Mouse (Mus musculus): ENCODE results near the gene Brk1. TPM values are rescaled to one million over a fixed set of nuclear protein-coding genes. Genes with fewer than 3 reads are reported as not detected.

Gene Brk1
- polyA plus RNA-seq, 1 experiment from 2014 or later = 245 TPM

DNA sequence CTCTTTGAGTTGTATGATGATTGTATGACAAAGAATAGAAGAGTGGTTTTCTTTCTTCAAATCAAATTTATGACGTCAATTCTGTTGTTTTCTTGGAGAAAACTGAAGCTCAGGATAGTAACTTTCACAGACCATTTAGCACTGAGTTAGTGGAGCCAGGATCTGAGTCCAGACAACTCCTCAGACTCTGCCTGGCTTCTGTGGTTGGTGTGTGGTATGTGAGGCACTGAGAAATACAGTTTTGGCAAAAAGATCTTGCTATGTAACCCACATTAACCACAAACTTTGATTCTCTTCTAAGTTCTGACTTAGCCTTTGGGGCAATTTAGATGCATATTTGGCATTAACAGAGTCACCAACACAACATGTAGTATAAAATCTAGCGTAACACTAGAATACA, 11.9 kb upstream of the Brk1 start:
- ATAC-seq (ENCODE audit: insufficient number of reproducible peaks, insufficient read depth, low FRiP score, low read depth) = no peak
- Histone ChIP-seq H3K4me2 (replicated peaks; ENCODE audit: low read depth, low read length) (no peak overlapping the region), H3K27me3 (ENCODE audit: control insufficient read depth, insufficient read depth, low read length) (no peaks in the 10 kb centered on the region), H3K27ac (ENCODE audit: low read length) (no peak overlapping the region), H3K4me3 (ENCODE audit: low read depth, low read length) (no peak overlapping the region), H3K9ac (replicated peaks; ENCODE audit: low read depth, low read length) (no peak overlapping the region), H3K4me1 (ENCODE audit: control insufficient read depth, insufficient read depth, low read length) (no peaks in the 10 kb centered on the region), H3K36me3 (ENCODE audit: control insufficient read depth, insufficient read depth, low read length) (peaks cover 3% of the 10 kb centered on the region; the same call in 1 of the 2 replicates), H3K9me3 (ENCODE audit: control insufficient read depth, low read depth, low read length) (no peaks in the 10 kb centered on the region)
- 91% methylated on average over 2 of the region's 2 CpGs for WGBS

DNA sequence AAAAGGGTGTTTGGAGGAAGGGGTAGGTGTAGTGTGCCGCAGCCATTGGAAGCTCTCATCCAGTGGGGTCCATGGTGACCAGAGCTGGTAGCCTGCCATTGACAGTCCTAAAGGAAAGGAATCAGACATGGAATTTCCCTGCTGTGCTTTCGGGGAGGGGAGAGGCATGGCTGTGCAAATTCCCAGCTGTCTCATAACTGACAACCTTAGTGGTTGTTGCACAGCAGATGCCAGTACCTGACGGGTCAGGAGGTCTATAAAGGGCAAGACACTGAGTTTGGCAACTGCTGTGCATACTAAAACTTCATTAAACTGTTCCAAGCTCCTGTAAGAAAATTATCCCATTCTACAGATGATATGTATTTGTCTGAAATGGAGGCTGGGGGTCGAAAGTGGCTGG, 6.6 kb upstream of the Brk1 start:
- ATAC-seq (ENCODE audit: insufficient number of reproducible peaks, insufficient read depth, low FRiP score, low read depth) = no peak
- WGBS = 90% methylated on average over 4 of the region's 4 CpGs
- no peak overlapping the region for H3K4me3 ChIP-seq (ENCODE audit: low read depth, low read length)
- H3K4me2 ChIP-seq (replicated peaks; ENCODE audit: low read depth, low read length) = no peak overlapping the region
- H3K36me3 ChIP-seq (ENCODE audit: control insufficient read depth, insufficient read depth, low read length) = no peaks in the 10 kb centered on the region; the same call in 1 of the 2 replicates
- peaks cover 5% of the 10 kb centered on the region; the same call in 1 of the 2 replicates for H3K4me1 ChIP-seq (ENCODE audit: control insufficient read depth, insufficient read depth, low read length)
- H3K9ac ChIP-seq (replicated peaks; ENCODE audit: low read depth, low read length) = no peak overlapping the region
- H3K27me3 ChIP-seq (ENCODE audit: control insufficient read depth, insufficient read depth, low read length) = no peaks in the 10 kb centered on the region
- H3K9me3 ChIP-seq (ENCODE audit: control insufficient read depth, low read depth, low read length) = no peaks in the 10 kb centered on the region
- no peak overlapping the region for H3K27ac ChIP-seq (ENCODE audit: low read length)

DNA sequence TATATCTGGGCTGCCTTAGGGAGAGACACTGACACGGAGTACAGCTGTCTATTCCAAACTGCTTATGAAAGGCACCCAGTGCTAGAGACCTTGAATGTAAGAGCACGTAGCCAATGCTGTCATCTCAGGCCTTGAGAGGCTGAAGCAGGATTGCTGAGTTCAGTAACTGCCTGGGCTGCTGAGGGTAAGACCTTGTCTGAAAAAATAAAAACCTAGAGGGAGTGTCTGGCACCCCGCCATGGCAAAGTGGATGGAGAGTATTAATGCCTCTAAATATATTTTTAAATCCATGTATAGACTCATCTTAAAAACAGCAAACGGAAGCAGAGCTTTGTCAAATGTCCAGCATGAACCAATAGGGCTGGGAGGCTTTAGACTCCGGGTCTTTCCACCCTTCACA, 4.7 kb upstream of the Brk1 start:
- Histone ChIP-seq H3K27ac (ENCODE audit: low read length) (no peak overlapping the region), H3K4me3 (ENCODE audit: low read depth, low read length) (no peak overlapping the region), H3K36me3 (ENCODE audit: control insufficient read depth, insufficient read depth, low read length) (no peaks in the 10 kb centered on the region; the same call in 1 of the 2 replicates), H3K4me2 (replicated peaks; ENCODE audit: low read depth, low read length) (no peak overlapping the region), H3K9me3 (ENCODE audit: control insufficient read depth, low read depth, low read length) (no peaks in the 10 kb centered on the region), H3K27me3 (ENCODE audit: control insufficient read depth, insufficient read depth, low read length) (no peaks in the 10 kb centered on the region), H3K9ac (replicated peaks; ENCODE audit: low read depth, low read length) (no peak overlapping the region), H3K4me1 (ENCODE audit: control insufficient read depth, insufficient read depth, low read length) (peaks cover 5% of the 10 kb centered on the region; the same call in 1 of the 2 replicates)
- WGBS = 52% methylated on average over 5 of the region's 5 CpGs
- no peak for ATAC-seq (ENCODE audit: insufficient number of reproducible peaks, insufficient read depth, low FRiP score, low read depth)

GRCm38 (mm10) chr6:113600543-113601139, 3.9 kb upstream of the Brk1 start, which contains the start of gene Fancd2os:
Fancd2os (minus strand) TSS chr6:113600715.
- Histone ChIP-seq H3K4me3 (ENCODE audit: low read depth, low read length) (no peak within 1 kb of the TSS), H3K4me2 (replicated peaks; ENCODE audit: low read depth, low read length) (0 out of 2 replicates have a peak within 1 kb of the TSS, but pooled peaks have one; percentile 7), H3K27ac (ENCODE audit: low read length) (no peak within 1 kb of the TSS), H3K27me3 (ENCODE audit: control insufficient read depth, insufficient read depth, low read length) (no peaks in the 10 kb centered on the region), H3K4me1 (ENCODE audit: control insufficient read depth, insufficient read depth, low read length) (peaks cover 8% of the 10 kb centered on the region), H3K9ac (replicated peaks; ENCODE audit: low read depth, low read length) (no peak within 1 kb of the TSS), H3K9me3 (ENCODE audit: control insufficient read depth, low read depth, low read length) (no peaks in the 10 kb centered on the region), H3K36me3 (ENCODE audit: control insufficient read depth, insufficient read depth, low read length) (no peaks in the 10 kb centered on the region; the same call in 1 of the 2 replicates)
- 48% methylated on average over 23 of the region's 23 CpGs for WGBS
- ATAC-seq (ENCODE audit: insufficient number of reproducible peaks, insufficient read depth, low FRiP score, low read depth) = no peak

DNA sequence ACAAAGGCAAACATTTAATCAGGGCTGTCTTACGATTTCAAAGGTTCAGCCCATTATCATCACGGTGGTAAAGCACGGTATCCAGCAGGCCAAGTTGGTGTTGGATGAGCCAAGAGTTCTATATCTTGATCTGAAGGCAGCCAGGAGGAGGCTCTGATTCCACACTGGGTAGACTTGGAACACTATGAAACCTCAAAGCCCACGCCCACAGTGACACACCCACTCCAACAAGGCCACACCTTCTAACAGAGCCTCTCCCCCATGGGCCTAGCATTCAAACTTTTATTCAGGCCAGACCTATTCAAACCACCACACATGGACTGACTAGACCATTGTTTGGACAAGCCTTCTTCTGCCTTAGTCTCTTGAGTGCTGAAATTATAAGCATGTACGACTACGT, 1.8 kb upstream of the Brk1 start:
- ATAC-seq (ENCODE audit: insufficient number of reproducible peaks, insufficient read depth, low FRiP score, low read depth) = no peak
- Histone ChIP-seq H3K4me1 (ENCODE audit: control insufficient read depth, insufficient read depth, low read length) (peaks cover 15% of the 10 kb centered on the region), H3K27ac (ENCODE audit: low read length) (no peak overlapping the region), H3K4me3 (ENCODE audit: low read depth, low read length) (no peak overlapping the region), H3K4me2 (replicated peaks; ENCODE audit: low read depth, low read length) (no peak overlapping the region), H3K36me3 (ENCODE audit: control insufficient read depth, insufficient read depth, low read length) (no peaks in the 10 kb centered on the region), H3K9ac (replicated peaks; ENCODE audit: low read depth, low read length) (no peak overlapping the region), H3K27me3 (ENCODE audit: control insufficient read depth, insufficient read depth, low read length) (no peaks in the 10 kb centered on the region), H3K9me3 (ENCODE audit: control insufficient read depth, low read depth, low read length) (no peaks in the 10 kb centered on the region)
- WGBS = 89% methylated on average over 6 of the region's 6 CpGs

DNA sequence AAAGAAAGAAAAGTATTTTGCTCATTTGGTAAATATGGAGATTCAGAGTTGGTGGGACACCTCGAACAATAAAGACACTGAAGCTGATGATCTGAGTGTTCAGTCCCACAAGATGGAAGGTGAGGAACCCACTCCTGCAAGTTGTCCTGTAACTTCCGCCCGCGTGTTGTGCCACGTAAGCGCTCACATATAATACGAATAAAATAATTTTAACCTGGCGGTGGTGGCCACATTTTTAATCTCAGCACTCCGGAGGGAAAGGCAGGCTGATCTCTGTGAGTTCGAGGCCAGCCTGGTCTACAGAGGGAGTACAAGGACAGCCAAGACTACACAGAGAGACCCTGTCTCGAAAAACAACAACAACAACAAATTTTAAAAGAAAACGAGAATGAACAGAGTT, 579 bp upstream of the Brk1 start:
- Histone ChIP-seq H3K4me3 (ENCODE audit: low read depth, low read length) (peak overlapping the region; percentile 95), H3K9me3 (ENCODE audit: control insufficient read depth, low read depth, low read length) (no peaks in the 10 kb centered on the region), H3K27me3 (ENCODE audit: control insufficient read depth, insufficient read depth, low read length) (no peaks in the 10 kb centered on the region), H3K9ac (replicated peaks; ENCODE audit: low read depth, low read length) (0 out of 2 replicates have a peak overlapping the region, but pooled peaks have one; percentile 25), H3K36me3 (ENCODE audit: control insufficient read depth, insufficient read depth, low read length) (no peaks in the 10 kb centered on the region), H3K4me2 (replicated peaks; ENCODE audit: low read depth, low read length) (peak overlapping the region; percentile 61), H3K4me1 (ENCODE audit: control insufficient read depth, insufficient read depth, low read length) (peaks cover 15% of the 10 kb centered on the region), H3K27ac (ENCODE audit: low read length) (peak overlapping the region; percentile 64; the same call in 1 of the 2 replicates)
- 47% methylated on average over 12 of the region's 12 CpGs for WGBS
- no peak for ATAC-seq (ENCODE audit: insufficient number of reproducible peaks, insufficient read depth, low FRiP score, low read depth)

GRCm38 (mm10) chr6:113605224-113605545, 613 bp downstream of the Brk1 start:
- no peak for ATAC-seq (ENCODE audit: insufficient number of reproducible peaks, insufficient read depth, low FRiP score, low read depth)
- peak overlapping the region; percentile 95 for H3K4me3 ChIP-seq (ENCODE audit: low read depth, low read length)
- no peak overlapping the region; the same call in 1 of the 2 replicates for H3K27ac ChIP-seq (ENCODE audit: low read length)
- H3K4me1 ChIP-seq (ENCODE audit: control insufficient read depth, insufficient read depth, low read length) = peaks cover 13% of the 10 kb centered on the region
- peaks cover 8% of the 10 kb centered on the region; the same call in 1 of the 2 replicates for H3K36me3 ChIP-seq (ENCODE audit: control insufficient read depth, insufficient read depth, low read length)
- 3% methylated on average over 10 of the region's 10 CpGs for WGBS
- H3K9ac ChIP-seq (replicated peaks; ENCODE audit: low read depth, low read length) = peak overlapping the region; percentile 90
- H3K4me2 ChIP-seq (replicated peaks; ENCODE audit: low read depth, low read length) = peak overlapping the region; percentile 61
- H3K27me3 ChIP-seq (ENCODE audit: control insufficient read depth, insufficient read depth, low read length) = no peaks in the 10 kb centered on the region
- H3K9me3 ChIP-seq (ENCODE audit: control insufficient read depth, low read depth, low read length) = no peaks in the 10 kb centered on the region

GRCm38 (mm10) chr6:113608871-113609270, 4.3 kb downstream of the Brk1 start:
- WGBS = 67% methylated on average over 6 of the region's 6 CpGs
- Histone ChIP-seq H3K27me3 (ENCODE audit: control insufficient read depth, insufficient read depth, low read length) (no peaks in the 10 kb centered on the region), H3K36me3 (ENCODE audit: control insufficient read depth, insufficient read depth, low read length) (peaks cover 12% of the 10 kb centered on the region; the same call in 1 of the 2 replicates), H3K27ac (ENCODE audit: low read length) (no peak overlapping the region), H3K4me2 (replicated peaks; ENCODE audit: low read depth, low read length) (no peak overlapping the region), H3K9me3 (ENCODE audit: control insufficient read depth, low read depth, low read length) (no peaks in the 10 kb centered on the region), H3K9ac (replicated peaks; ENCODE audit: low read depth, low read length) (no peak overlapping the region), H3K4me1 (ENCODE audit: control insufficient read depth, insufficient read depth, low read length) (peaks cover 10% of the 10 kb centered on the region), H3K4me3 (ENCODE audit: low read depth, low read length) (no peak overlapping the region)
- ATAC-seq (ENCODE audit: insufficient number of reproducible peaks, insufficient read depth, low FRiP score, low read depth) = no peak

DNA sequence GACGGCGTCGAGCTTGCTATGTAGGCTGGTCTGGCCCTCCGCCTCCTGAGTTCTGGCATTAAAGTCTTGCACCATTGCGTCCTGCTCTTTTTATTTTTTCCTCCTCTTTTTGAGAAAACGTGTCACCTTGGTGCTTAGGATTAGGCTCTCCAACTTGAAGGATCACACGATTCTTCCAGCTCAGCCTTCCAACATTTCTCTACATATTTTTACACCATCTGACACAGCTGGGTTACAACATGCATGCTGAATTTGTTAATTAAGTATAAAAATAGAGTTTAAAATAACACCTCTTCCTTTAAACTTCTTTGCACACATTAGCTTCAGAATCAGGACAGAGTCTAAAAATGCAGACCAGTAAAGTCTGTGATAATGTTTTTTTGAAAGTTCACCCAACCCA, 4.7 kb downstream of the Brk1 start:
- no peaks in the 10 kb centered on the region for H3K27me3 ChIP-seq (ENCODE audit: control insufficient read depth, insufficient read depth, low read length)
- peaks cover 10% of the 10 kb centered on the region for H3K4me1 ChIP-seq (ENCODE audit: control insufficient read depth, insufficient read depth, low read length)
- no peak overlapping the region for H3K4me2 ChIP-seq (replicated peaks; ENCODE audit: low read depth, low read length)
- no peak overlapping the region for H3K4me3 ChIP-seq (ENCODE audit: low read depth, low read length)
- peaks cover 16% of the 10 kb centered on the region for H3K36me3 ChIP-seq (ENCODE audit: control insufficient read depth, insufficient read depth, low read length)
- H3K9ac ChIP-seq (replicated peaks; ENCODE audit: low read depth, low read length) = no peak overlapping the region
- no peak for ATAC-seq (ENCODE audit: insufficient number of reproducible peaks, insufficient read depth, low FRiP score, low read depth)
- H3K9me3 ChIP-seq (ENCODE audit: control insufficient read depth, low read depth, low read length) = no peaks in the 10 kb centered on the region
- 89% methylated on average over 7 of the region's 7 CpGs for WGBS
- no peak overlapping the region for H3K27ac ChIP-seq (ENCODE audit: low read length)

Data from stomach, embryonic 14.5 days (tissue).